Mouse (Mus musculus) cortical plate, adult 2 months (tissue): ENCODE measurements around the gene Aurkb.
"Not testable (repeated sequence)": the region's sequence is repeated elsewhere in the genome, so short reads cannot be mapped to it uniquely, and the experiment has no call there.

Experiments
- CTCF ChIP-seq: fragments of 200-500 bp; IDR thresholded peaks from 2 replicates; pipeline ENCODE4 v1.5.1; 2011; ENCODE audit warnings: mild to moderate bottlenecking, control low read depth, low read length; ENCODE audit not compliant: insufficient read depth; ENCODE audit errors: extremely low read depth
- POLR2A ChIP-seq: fragments of 200-500 bp; IDR thresholded peaks from 2 replicates; pipeline ENCODE4 v1.6.1; 2011; ENCODE audit warnings: mild to moderate bottlenecking, low read length, control low read depth; ENCODE audit not compliant: insufficient read depth; ENCODE audit errors: extremely low read depth

DNA sequence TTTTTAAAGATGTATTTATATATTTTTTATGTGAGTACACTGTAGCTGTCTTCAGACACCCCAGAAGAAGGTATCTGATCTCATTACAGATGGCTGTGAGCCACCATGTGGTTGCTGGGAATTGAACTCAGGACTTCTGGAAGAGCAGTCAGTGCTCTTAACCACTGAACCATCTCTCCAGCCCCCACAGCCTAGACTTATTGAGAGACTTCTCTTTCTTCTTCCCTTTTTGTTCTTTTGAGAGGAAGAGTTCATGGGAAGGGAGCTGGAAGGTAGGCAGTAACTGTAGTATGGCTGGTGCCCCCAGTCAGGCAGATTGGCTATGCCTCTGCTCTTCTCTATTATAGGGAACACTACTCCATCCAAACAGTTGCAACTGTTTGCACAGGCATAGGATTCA, 38.9 kb upstream of the Aurkb start:
- TF ChIP-seq CTCF, POLR2A: not testable (repeated sequence)
